Mouse (Mus musculus): ENCODE data around the gene Gm20388. TPM values are rescaled to one million over a fixed set of nuclear protein-coding genes. Genes with fewer than 3 reads are reported as not detected.

The Gm20388 gene
- polyA plus RNA-seq, 1 experiment: 59.3 TPM

GRCm38 (mm10) chr8:121264260-121264659 is 1353.6 kb downstream of the Gm20388 start:
- TF ChIP-seq CTCF (IDR thresholded peaks at IDR 0.05; ENCODE audit: borderline replicate concordance, extremely low read depth, insufficient read depth, insufficient read length) (no peak), POLR2A (IDR thresholded peaks at IDR 0.05; ENCODE audit: borderline replicate concordance, extremely low read depth, insufficient read depth, insufficient read length, poor library complexity, severe bottlenecking) (no peak)
- no peak for DNase-seq (ENCODE audit: low read depth)

DNA sequence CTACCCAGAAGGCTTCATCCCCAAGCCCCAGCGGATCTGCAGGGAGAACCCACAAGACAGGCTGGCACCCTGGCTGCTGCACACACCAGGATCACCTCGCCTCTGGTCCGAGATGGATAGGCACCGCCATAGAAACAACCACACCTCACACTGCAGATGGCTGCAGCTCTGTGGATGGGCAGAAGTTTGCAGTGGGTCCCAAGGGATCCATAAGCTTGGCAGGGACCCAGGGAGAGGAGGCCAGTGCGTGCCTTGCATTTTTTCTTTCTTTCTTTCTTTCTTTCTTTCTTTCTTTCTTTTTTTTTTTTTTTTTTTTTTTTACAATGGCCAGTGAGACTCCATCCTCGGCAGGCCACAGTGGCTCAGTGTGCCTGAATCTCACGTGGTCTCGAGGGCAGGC is 1360.9 kb downstream of the Gm20388 start:
- TF ChIP-seq POLR2A (IDR thresholded peaks at IDR 0.05; ENCODE audit: borderline replicate concordance, extremely low read depth, insufficient read depth, insufficient read length, poor library complexity, severe bottlenecking): no peak
- no peak for TF ChIP-seq CTCF (IDR thresholded peaks at IDR 0.05; ENCODE audit: borderline replicate concordance, extremely low read depth, insufficient read depth, insufficient read length)
- no peak for DNase-seq (ENCODE audit: low read depth)

- DNase-seq (ENCODE audit: low read depth): peak; percentile 81
- TF ChIP-seq CTCF (IDR thresholded peaks at IDR 0.05; ENCODE audit: borderline replicate concordance, extremely low read depth, insufficient read depth, insufficient read length): no peak
- TF ChIP-seq POLR2A (IDR thresholded peaks at IDR 0.05; ENCODE audit: borderline replicate concordance, extremely low read depth, insufficient read depth, insufficient read length, poor library complexity, severe bottlenecking): no peak
Observed at GRCm38 (mm10) chr8:121273195-121273594, 1362.6 kb downstream of the Gm20388 start.

- TF ChIP-seq CTCF (IDR thresholded peaks at IDR 0.05; ENCODE audit: borderline replicate concordance, extremely low read depth, insufficient read depth, insufficient read length) (no peak), POLR2A (IDR thresholded peaks at IDR 0.05; ENCODE audit: borderline replicate concordance, extremely low read depth, insufficient read depth, insufficient read length, poor library complexity, severe bottlenecking) (no peak)
- DNase-seq (ENCODE audit: low read depth): peak; percentile 80
Observed at GRCm38 (mm10) chr8:121273620-121274019, 1363.0 kb downstream of the Gm20388 start.

DNA sequence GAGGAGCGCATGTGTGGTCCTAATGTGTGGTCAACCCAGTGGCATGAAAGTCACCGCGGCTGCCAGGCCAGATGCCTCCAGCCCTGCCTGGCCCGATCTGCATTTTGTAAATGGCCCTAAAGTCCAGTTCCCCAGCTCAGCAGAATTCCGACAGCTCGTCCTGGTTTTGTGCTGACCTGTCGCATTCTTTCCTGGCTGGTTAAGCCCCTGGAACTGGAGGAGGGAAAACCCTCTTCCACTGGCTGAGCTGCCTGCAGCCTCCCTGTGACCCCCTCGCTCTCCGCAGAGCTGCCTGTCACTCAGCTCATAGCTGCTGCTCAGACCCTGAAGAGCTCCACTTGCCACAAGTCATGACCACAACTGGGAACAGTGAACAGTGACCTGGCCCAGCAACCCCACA is 1369.8 kb downstream of the Gm20388 start:
- no peak for DNase-seq (ENCODE audit: low read depth)
- TF ChIP-seq CTCF (IDR thresholded peaks at IDR 0.05; ENCODE audit: borderline replicate concordance, extremely low read depth, insufficient read depth, insufficient read length): no peak
- no peak for TF ChIP-seq POLR2A (IDR thresholded peaks at IDR 0.05; ENCODE audit: borderline replicate concordance, extremely low read depth, insufficient read depth, insufficient read length, poor library complexity, severe bottlenecking)

DNA sequence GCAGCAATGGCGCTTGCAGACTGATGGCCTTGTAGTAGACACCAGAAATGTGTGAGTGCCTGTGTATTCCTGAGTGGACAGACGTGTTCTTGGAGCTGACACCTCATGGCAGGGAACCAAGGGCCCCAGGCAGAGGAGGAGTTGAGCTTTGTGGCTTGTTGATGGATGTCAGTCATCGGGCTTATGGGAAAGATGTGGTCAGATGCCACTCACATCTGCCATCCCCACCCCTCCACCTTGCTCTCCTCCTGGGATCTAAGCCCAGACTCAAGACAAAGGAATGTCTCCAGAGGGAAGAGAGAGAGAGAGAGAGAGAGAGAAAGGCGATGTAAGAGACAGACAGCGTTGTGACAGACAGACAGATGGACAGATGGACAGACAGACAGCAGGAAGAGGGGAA is 1378.7 kb downstream of the Gm20388 start:
- DNase-seq (ENCODE audit: low read depth): no peak
- TF ChIP-seq POLR2A (IDR thresholded peaks at IDR 0.05; ENCODE audit: borderline replicate concordance, extremely low read depth, insufficient read depth, insufficient read length, poor library complexity, severe bottlenecking): no peak
- no peak for TF ChIP-seq CTCF (IDR thresholded peaks at IDR 0.05; ENCODE audit: borderline replicate concordance, extremely low read depth, insufficient read depth, insufficient read length)

GRCm38 (mm10) chr8:121290547-121290946 is 1379.9 kb downstream of the Gm20388 start:
- DNase-seq (ENCODE audit: low read depth): peak; percentile 80
- TF ChIP-seq POLR2A (IDR thresholded peaks at IDR 0.05; ENCODE audit: borderline replicate concordance, extremely low read depth, insufficient read depth, insufficient read length, poor library complexity, severe bottlenecking) (no peak), CTCF (IDR thresholded peaks at IDR 0.05; ENCODE audit: borderline replicate concordance, extremely low read depth, insufficient read depth, insufficient read length) (no peak)

- no peak for TF ChIP-seq POLR2A (IDR thresholded peaks at IDR 0.05; ENCODE audit: borderline replicate concordance, extremely low read depth, insufficient read depth, insufficient read length, poor library complexity, severe bottlenecking)
- TF ChIP-seq CTCF (IDR thresholded peaks at IDR 0.05; ENCODE audit: borderline replicate concordance, extremely low read depth, insufficient read depth, insufficient read length): no peak
- DNase-seq (ENCODE audit: low read depth): no peak
Observed at GRCm38 (mm10) chr8:121293418-121293817, 1382.8 kb downstream of the Gm20388 start.

GRCm38 (mm10) chr8:121294234-121295108 is 1383.8 kb downstream of the Gm20388 start:
- TF ChIP-seq CTCF (IDR thresholded peaks at IDR 0.05; ENCODE audit: borderline replicate concordance, extremely low read depth, insufficient read depth, insufficient read length) (no peak), POLR2A (IDR thresholded peaks at IDR 0.05; ENCODE audit: borderline replicate concordance, extremely low read depth, insufficient read depth, insufficient read length, poor library complexity, severe bottlenecking) (no peak)
- peak; percentile 70 for DNase-seq (ENCODE audit: low read depth)

DNA sequence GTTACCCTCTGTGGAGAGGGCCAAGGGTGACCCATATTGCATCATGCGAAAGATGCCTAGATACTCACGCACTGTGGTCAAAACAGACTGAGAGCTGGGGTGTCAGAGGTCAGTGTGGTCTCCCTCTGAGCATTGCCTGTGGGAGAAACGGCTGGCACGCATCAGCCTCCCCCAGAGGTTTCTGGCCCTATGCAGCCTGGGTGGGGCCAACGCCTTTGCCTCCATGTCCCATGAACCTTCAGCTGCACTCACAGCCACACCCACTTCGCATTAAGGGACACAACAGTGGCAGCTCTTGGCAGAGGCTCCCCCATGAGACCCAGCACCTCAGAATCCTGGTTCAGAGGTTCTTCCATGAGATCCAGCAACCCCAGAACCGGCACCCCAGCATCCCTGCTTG is 1385.4 kb downstream of the Gm20388 start:
- no peak for TF ChIP-seq POLR2A (IDR thresholded peaks at IDR 0.05; ENCODE audit: borderline replicate concordance, extremely low read depth, insufficient read depth, insufficient read length, poor library complexity, severe bottlenecking)
- no peak for TF ChIP-seq CTCF (IDR thresholded peaks at IDR 0.05; ENCODE audit: borderline replicate concordance, extremely low read depth, insufficient read depth, insufficient read length)
- DNase-seq (ENCODE audit: low read depth): no peak

DNA sequence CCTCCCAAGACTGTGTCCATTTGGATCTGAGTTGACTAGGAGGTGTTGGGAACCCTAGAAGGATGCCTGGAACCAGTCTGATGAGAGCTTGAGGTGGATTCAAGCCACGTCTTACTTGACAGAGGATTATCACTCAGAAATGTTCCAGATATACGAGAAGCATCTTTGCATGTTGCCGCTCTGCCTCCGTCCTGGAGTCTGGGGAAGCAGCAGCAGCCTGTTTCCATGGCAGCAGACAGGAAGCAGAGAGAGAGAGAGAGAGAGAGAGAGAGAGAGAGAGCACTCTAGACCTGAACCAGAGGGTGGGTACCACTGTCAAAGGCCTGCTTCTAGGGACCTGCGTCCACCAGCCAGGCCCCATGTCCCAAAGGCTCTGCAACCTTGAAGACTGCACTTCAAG is 1386.0 kb downstream of the Gm20388 start:
- DNase-seq (ENCODE audit: low read depth): peak; percentile 89
- no peak for TF ChIP-seq POLR2A (IDR thresholded peaks at IDR 0.05; ENCODE audit: borderline replicate concordance, extremely low read depth, insufficient read depth, insufficient read length, poor library complexity, severe bottlenecking)
- no peak for TF ChIP-seq CTCF (IDR thresholded peaks at IDR 0.05; ENCODE audit: borderline replicate concordance, extremely low read depth, insufficient read depth, insufficient read length)

DNA sequence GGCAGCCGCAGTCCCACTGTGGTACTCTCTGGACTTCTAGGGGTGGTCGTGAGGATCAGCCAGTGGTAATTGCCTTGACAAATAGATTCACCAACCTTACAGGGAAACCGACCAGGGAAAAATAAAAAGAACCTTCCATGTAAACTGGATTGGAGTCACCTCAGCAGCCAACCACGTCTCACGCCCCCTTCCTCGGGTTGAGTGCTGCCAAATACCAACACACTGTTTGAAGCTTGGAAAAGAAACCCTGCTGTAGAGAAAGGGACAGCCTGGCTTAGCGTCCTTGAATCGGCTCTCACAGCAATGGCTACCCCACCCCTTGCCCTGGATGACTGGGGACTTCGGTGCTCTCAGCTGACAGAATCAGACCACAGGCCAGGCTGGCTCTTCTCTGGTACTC is 1386.7 kb downstream of the Gm20388 start:
- TF ChIP-seq CTCF (IDR thresholded peaks at IDR 0.05; ENCODE audit: borderline replicate concordance, extremely low read depth, insufficient read depth, insufficient read length): no peak
- DNase-seq (ENCODE audit: low read depth): no peak

Measured in brain, embryonic 14.5 days (tissue).